Mouse (Mus musculus): ENCODE measurements around the gene Ppil6. TPM values are rescaled to one million over a fixed set of nuclear protein-coding genes. Genes with fewer than 3 reads are reported as not detected.

The Ppil6 gene
- polyA plus RNA-seq, 1 experiment from 2014 or later = 11.7 TPM

- Histone ChIP-seq H3K9ac (replicated peaks; ENCODE audit: low read depth) (no peak overlapping the region), H3K36me3 (ENCODE audit: insufficient read depth, low read length) (0 out of 2 replicates have a peak, but pooled peaks cover 5% of the 10 kb centered on the region), H3K4me2 (replicated peaks; ENCODE audit: low read depth, low read length) (no peak overlapping the region), H3K27me3 (replicated peaks; ENCODE audit: insufficient read depth, low read length) (no peaks in the 10 kb centered on the region), H3K4me1 (ENCODE audit: insufficient read depth, low read depth, low read length) (peaks cover 1% of the 10 kb centered on the region; the same call in 1 of the 2 replicates), H3K4me3 (ENCODE audit: low read depth, low read length) (no peak overlapping the region), H3K9me3 (ENCODE audit: low read length) (no peaks in the 10 kb centered on the region), H3K27ac (ENCODE audit: low read length) (no peak overlapping the region)
- DNase-seq (ENCODE audit: low spot score) = no peak
- 72% methylated on average over 3 of the region's 3 CpGs for WGBS
- TF ChIP-seq EP300 (IDR thresholded peaks at IDR 0.05) = no peak
- TF ChIP-seq CTCF (IDR thresholded peaks at IDR 0.05) = no peak
- ATAC-seq = no peak
Measured at GRCm38 (mm10) chr10:41470693-41471092, 19.5 kb upstream of the Ppil6 start.

DNA sequence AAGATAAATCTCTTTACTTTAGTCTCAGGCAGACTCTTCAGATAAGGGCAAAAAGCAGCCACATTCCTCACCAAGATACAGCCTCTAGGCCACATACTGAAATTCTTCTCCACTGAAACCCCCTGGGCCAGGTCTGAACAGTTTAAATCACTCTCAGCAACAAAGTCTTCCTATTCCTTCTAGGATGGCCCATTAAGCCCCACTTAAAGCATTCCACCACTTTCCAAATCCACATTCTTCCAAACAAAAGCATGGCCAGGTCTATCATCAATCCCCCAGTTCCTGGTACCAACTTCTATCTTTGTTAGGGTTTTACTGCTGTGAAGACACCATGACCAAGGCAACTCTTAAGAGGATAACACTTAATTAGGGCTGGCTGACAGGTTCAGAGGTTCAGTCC is 17.7 kb upstream of the Ppil6 start:
- no peak overlapping the region for H3K9ac ChIP-seq (replicated peaks; ENCODE audit: low read depth)
- ATAC-seq (no peak), DNase-seq (ENCODE audit: low spot score) (no peak)
- H3K27me3 ChIP-seq (replicated peaks; ENCODE audit: insufficient read depth, low read length) = no peaks in the 10 kb centered on the region
- no peak overlapping the region for H3K4me3 ChIP-seq (ENCODE audit: low read depth, low read length)
- TF ChIP-seq CTCF (IDR thresholded peaks at IDR 0.05) (no peak), EP300 (IDR thresholded peaks at IDR 0.05) (no peak)
- H3K36me3 ChIP-seq (ENCODE audit: insufficient read depth, low read length) = 0 out of 2 replicates have a peak, but pooled peaks cover 5% of the 10 kb centered on the region
- no peak overlapping the region for H3K27ac ChIP-seq (ENCODE audit: low read length)
- H3K9me3 ChIP-seq (ENCODE audit: low read length) = no peaks in the 10 kb centered on the region
- H3K4me2 ChIP-seq (replicated peaks; ENCODE audit: low read depth, low read length) = no peak overlapping the region
- peaks cover 14% of the 10 kb centered on the region; the same call in 1 of the 2 replicates for H3K4me1 ChIP-seq (ENCODE audit: insufficient read depth, low read depth, low read length)

DNA sequence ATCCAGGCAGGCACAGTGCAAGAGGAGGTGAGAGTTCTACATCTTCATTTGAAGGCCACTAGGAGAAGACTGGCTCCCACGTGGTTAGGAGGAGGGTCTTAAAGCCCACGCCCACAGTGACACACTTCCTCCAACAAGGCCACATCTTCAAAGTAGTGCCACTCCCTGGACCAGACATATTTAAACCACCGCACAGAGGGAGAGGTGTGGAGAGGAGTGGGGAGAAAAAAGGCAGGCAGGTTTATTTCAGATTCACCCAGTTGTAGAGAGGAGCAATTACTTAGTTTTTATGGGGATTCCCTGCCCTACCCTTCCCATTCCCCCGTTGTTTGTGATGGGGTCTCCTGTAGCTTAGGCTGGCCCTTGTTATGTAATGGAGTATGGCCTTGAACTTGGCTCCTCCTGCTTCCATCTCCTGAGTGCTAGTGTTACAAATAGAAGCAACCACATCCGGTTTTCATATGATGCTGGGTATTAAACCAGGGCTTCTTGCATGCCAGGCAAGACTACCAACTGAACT is 17.2 kb upstream of the Ppil6 start:
- 61% methylated on average over 5 of the region's 5 CpGs for WGBS
- 0 out of 2 replicates have a peak, but pooled peaks cover 5% of the 10 kb centered on the region for H3K36me3 ChIP-seq (ENCODE audit: insufficient read depth, low read length)
- ATAC-seq = no peak
- no peak overlapping the region for H3K4me2 ChIP-seq (replicated peaks; ENCODE audit: low read depth, low read length)
- no peak for DNase-seq (ENCODE audit: low spot score)
- no peaks in the 10 kb centered on the region for H3K27me3 ChIP-seq (replicated peaks; ENCODE audit: insufficient read depth, low read length)
- H3K9ac ChIP-seq (replicated peaks; ENCODE audit: low read depth) = no peak overlapping the region
- no peak overlapping the region for H3K4me3 ChIP-seq (ENCODE audit: low read depth, low read length)
- H3K4me1 ChIP-seq (ENCODE audit: insufficient read depth, low read depth, low read length) = peaks cover 16% of the 10 kb centered on the region; the same call in 1 of the 2 replicates
- 0 out of 2 replicates have a peak overlapping the region, but pooled peaks have one; percentile 34 for H3K27ac ChIP-seq (ENCODE audit: low read length)
- TF ChIP-seq EP300 (IDR thresholded peaks at IDR 0.05) = no peak
- no peak for TF ChIP-seq CTCF (IDR thresholded peaks at IDR 0.05)
- H3K9me3 ChIP-seq (ENCODE audit: low read length) = no peaks in the 10 kb centered on the region

DNA sequence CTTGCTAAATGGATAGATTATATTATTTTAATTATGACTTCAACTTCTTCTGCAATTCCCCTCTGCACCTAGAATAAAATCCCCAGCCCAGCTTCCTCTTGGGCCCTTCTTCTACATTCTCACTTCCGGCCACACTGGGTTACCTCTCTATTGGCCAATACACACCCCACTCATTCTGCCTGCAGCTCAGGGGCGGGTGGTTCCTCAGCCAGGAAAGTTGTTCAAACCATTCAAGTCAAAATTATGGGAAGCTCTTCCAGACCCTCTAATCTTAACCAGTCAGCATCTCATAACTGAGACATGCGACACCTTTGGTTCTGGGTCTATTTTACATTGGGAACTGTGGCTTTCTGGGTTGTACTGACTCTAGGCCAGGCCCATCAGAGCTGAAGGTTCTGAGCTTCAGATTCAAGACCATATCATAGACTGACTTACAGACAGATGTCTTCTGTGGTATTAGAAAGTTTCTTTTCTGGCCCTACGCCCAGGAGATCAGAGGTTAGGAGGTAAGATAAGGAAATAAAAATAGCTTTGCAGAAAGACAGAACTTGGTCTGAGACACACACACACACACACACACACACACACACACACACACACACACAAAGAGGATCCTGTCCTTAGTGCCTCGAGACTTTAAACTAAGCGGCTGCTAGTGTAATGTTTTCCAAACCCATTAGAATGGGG is 16.3 kb upstream of the Ppil6 start:
- H3K27ac ChIP-seq (ENCODE audit: low read length) = peak overlapping the region; percentile 79
- DNase-seq (ENCODE audit: low spot score) (peak; percentile 35), ATAC-seq (no peak)
- TF ChIP-seq EP300 (IDR thresholded peaks at IDR 0.05) = no peak
- no peak for TF ChIP-seq CTCF (IDR thresholded peaks at IDR 0.05)
- H3K9me3 ChIP-seq (ENCODE audit: low read length) = no peaks in the 10 kb centered on the region
- H3K9ac ChIP-seq (replicated peaks; ENCODE audit: low read depth) = no peak overlapping the region
- H3K36me3 ChIP-seq (ENCODE audit: insufficient read depth, low read length) = 0 out of 2 replicates have a peak, but pooled peaks cover 1% of the 10 kb centered on the region
- no peaks in the 10 kb centered on the region for H3K27me3 ChIP-seq (replicated peaks; ENCODE audit: insufficient read depth, low read length)
- WGBS = 52% methylated on average over 6 of the region's 6 CpGs
- peaks cover 16% of the 10 kb centered on the region; the same call in 1 of the 2 replicates for H3K4me1 ChIP-seq (ENCODE audit: insufficient read depth, low read depth, low read length)
- H3K4me3 ChIP-seq (ENCODE audit: low read depth, low read length) = no peak overlapping the region
- no peak overlapping the region for H3K4me2 ChIP-seq (replicated peaks; ENCODE audit: low read depth, low read length)

- no peak overlapping the region for H3K4me2 ChIP-seq (replicated peaks; ENCODE audit: low read depth, low read length)
- ATAC-seq (peak; percentile 63), DNase-seq (ENCODE audit: low spot score) (peak; percentile 89)
- H3K36me3 ChIP-seq (ENCODE audit: insufficient read depth, low read length) = no peaks in the 10 kb centered on the region
- H3K9me3 ChIP-seq (ENCODE audit: low read length) = no peaks in the 10 kb centered on the region
- peaks cover 16% of the 10 kb centered on the region; the same call in 1 of the 2 replicates for H3K4me1 ChIP-seq (ENCODE audit: insufficient read depth, low read depth, low read length)
- H3K9ac ChIP-seq (replicated peaks; ENCODE audit: low read depth) = no peak overlapping the region
- TF ChIP-seq EP300 (IDR thresholded peaks at IDR 0.05) = peak; percentile 82
- TF ChIP-seq CTCF (IDR thresholded peaks at IDR 0.05) = no peak
- H3K27me3 ChIP-seq (replicated peaks; ENCODE audit: insufficient read depth, low read length) = no peaks in the 10 kb centered on the region
- H3K4me3 ChIP-seq (ENCODE audit: low read depth, low read length) = no peak overlapping the region
- peak overlapping the region; percentile 79 for H3K27ac ChIP-seq (ENCODE audit: low read length)
- whole genome bisulfite sequencing = 23% methylated on average over 1 of the region's 1 CpGs
Measured at GRCm38 (mm10) chr10:41474981-41475391, 15.3 kb upstream of the Ppil6 start.

- DNase-seq (ENCODE audit: low spot score) (peak; percentile 69), ATAC-seq (peak; percentile 51)
- H3K27ac ChIP-seq (ENCODE audit: low read length) = peak within 1 kb of the TSS; percentile 79
- H3K4me2 ChIP-seq (replicated peaks; ENCODE audit: low read depth, low read length) = peak within 1 kb of the TSS; percentile 88
- H3K4me3 ChIP-seq (ENCODE audit: low read depth, low read length) = peak within 1 kb of the TSS; percentile 52
- no peaks in the 10 kb centered on the region for H3K9me3 ChIP-seq (ENCODE audit: low read length)
- H3K27me3 ChIP-seq (replicated peaks; ENCODE audit: insufficient read depth, low read length) = no peaks in the 10 kb centered on the region
- TF ChIP-seq EP300 (IDR thresholded peaks at IDR 0.05) = no peak; the same call in 1 of the 2 replicates
- no peak for TF ChIP-seq CTCF (IDR thresholded peaks at IDR 0.05)
- H3K36me3 ChIP-seq (ENCODE audit: insufficient read depth, low read length) = no peaks in the 10 kb centered on the region
- peaks cover 16% of the 10 kb centered on the region; the same call in 1 of the 2 replicates for H3K4me1 ChIP-seq (ENCODE audit: insufficient read depth, low read depth, low read length)
- peak within 1 kb of the TSS; percentile 52 for H3K9ac ChIP-seq (replicated peaks; ENCODE audit: low read depth)
- 0% methylated on average over 34 of the region's 35 CpGs for WGBS
Measured at GRCm38 (mm10) chr10:41476171-41477017, 13.8 kb upstream of the Ppil6 start, which contains the start of gene Mical1. TSS of gene Mical1 (plus strand) at chr10:41476314.
